Mouse (Mus musculus) midbrain, embryonic 14.5 days (tissue): Measurements from ENCODE around the gene E130308A19Rik. TPM values are rescaled to one million over a fixed set of nuclear protein-coding genes. Genes with fewer than 3 reads are reported as not detected.

Source experiments
- ATAC-seq: fragments of 200-750 bp; cut with Nextera tagmentation; 2 replicates; pipeline ENCODE4 v1.8.0; 2017; ENCODE audit warnings: moderate number of reproducible peaks, moderate library complexity; ENCODE audit not compliant: low FRiP score, low TSS enrichment
- DNase-seq: peaks from one replicate; pipeline ENCODE4 v3.0.0-alpha.2; 2015
- H3K27ac ChIP-seq: fragments of 300-500 bp; sonication (generic); replicated peaks from 2 replicates; pipeline ENCODE4 v1.5.1; 2014; ENCODE audit warnings: mild to moderate bottlenecking, low read depth, low read length, moderate library complexity
- H3K27me3 ChIP-seq: fragments of 300-500 bp; sonication (generic); 2 replicates; pipeline ENCODE4 v1.6.1; 2014; ENCODE audit warnings: low read length, control low read depth, mixed read lengths; ENCODE audit not compliant: control insufficient read depth, insufficient read depth
- H3K36me3 ChIP-seq: fragments of 300-500 bp; sonication (generic); 2 replicates; pipeline ENCODE4 v1.6.1; 2014; ENCODE audit warnings: low read length, control low read depth; ENCODE audit not compliant: control insufficient read depth, insufficient read depth
- H3K4me1 ChIP-seq: fragments of 300-500 bp; sonication (generic); 2 replicates; pipeline ENCODE4 v1.6.1; 2014; ENCODE audit warnings: mild to moderate bottlenecking, antibody characterized with exemption, low read length, control low read depth; ENCODE audit not compliant: control insufficient read depth, insufficient read depth
- H3K4me2 ChIP-seq: fragments of 300-500 bp; sonication (generic); 2 replicates; pipeline ENCODE4 v1.6.1; 2014; ENCODE audit warnings: mild to moderate bottlenecking, low read length, moderate library complexity
- H3K4me3 ChIP-seq: fragments of 300-500 bp; sonication (generic); replicated peaks from 2 replicates; pipeline ENCODE4 v1.5.1; 2014; ENCODE audit warnings: low read depth, low read length
- H3K9ac ChIP-seq: fragments of 300-500 bp; sonication (generic); replicated peaks from 2 replicates; pipeline ENCODE4 v1.6.1; 2014; ENCODE audit warnings: mild to moderate bottlenecking, low read length, moderate library complexity
- H3K9me3 ChIP-seq: fragments of 300-500 bp; sonication (generic); 2 replicates; pipeline ENCODE4 v1.6.1; 2016; ENCODE audit warnings: low read length, control low read depth, mixed read lengths; ENCODE audit not compliant: control insufficient read depth
- WGBS: fragments of 180-500 bp; shearing (Covaris S2); extraction: QIAGEN DNeasy Blood & Tissue Kit; methylation state at CpG from one replicate; pipeline ENCODE4 v1.1.7; 2014; 5-methylcytosine and 5-hydroxymethylcytosine counted together
- polyA plus RNA-seq: library from polyadenylated mRNA; unstranded; fragments of >200 nt; fragmentation: Nextera tagmentation; extraction: Ambion mirVana; gene quantifications from 2 replicates; pipeline ENCODE4 v1.2.1, GENCODE M21; 2014

Gene E130308A19Rik
- polyA plus RNA-seq, 1 experiment from 2014 or later = 62.2 TPM

- Histone ChIP-seq H3K4me3 (no peak overlapping the region), H3K27ac (no peak overlapping the region), H3K9me3 (no peaks in the 10 kb centered on the region), H3K27me3 (no peaks in the 10 kb centered on the region), H3K36me3 (no peaks in the 10 kb centered on the region), H3K4me2 (no peak overlapping the region), H3K4me1 (0 out of 2 replicates have a peak, but pooled peaks cover 6% of the 10 kb centered on the region), H3K9ac (no peak overlapping the region)
- ATAC-seq (no peak), DNase-seq (no peak)
- 78% methylated on average over 6 of the region's 6 CpGs for WGBS
These were observed 176.1 kb downstream of the E130308A19Rik start for GRCm38 (mm10) chr4:59802107-59802506.

- no peaks in the 10 kb centered on the region for H3K36me3 ChIP-seq
- H3K9me3 ChIP-seq = no peaks in the 10 kb centered on the region
- ATAC-seq (no peak), DNase-seq (no peak)
- no peak overlapping the region for H3K4me3 ChIP-seq
- H3K27ac ChIP-seq = no peak overlapping the region
- no peaks in the 10 kb centered on the region for H3K27me3 ChIP-seq
- no peak overlapping the region for H3K4me2 ChIP-seq
- H3K4me1 ChIP-seq = peaks cover 12% of the 10 kb centered on the region; the same call in 1 of the 2 replicates
- WGBS = 80% methylated on average over 4 of the region's 4 CpGs
- H3K9ac ChIP-seq = no peak overlapping the region
These were observed 176.8 kb downstream of the E130308A19Rik start for GRCm38 (mm10) chr4:59802792-59803191.

GRCm38 (mm10) chr4:59803358-59803757 lies 177.3 kb downstream of the E130308A19Rik start:
- 80% methylated on average over 5 of the region's 5 CpGs for WGBS
- ATAC-seq = no peak
- H3K9ac ChIP-seq = no peak overlapping the region
- H3K9me3 ChIP-seq = no peaks in the 10 kb centered on the region
- H3K4me3 ChIP-seq = no peak overlapping the region
- no peaks in the 10 kb centered on the region for H3K36me3 ChIP-seq
- no peak overlapping the region for H3K27ac ChIP-seq
- H3K27me3 ChIP-seq = no peaks in the 10 kb centered on the region
- peaks cover 14% of the 10 kb centered on the region; the same call in 1 of the 2 replicates for H3K4me1 ChIP-seq
- no peak for DNase-seq
- H3K4me2 ChIP-seq = no peak overlapping the region

- Histone ChIP-seq H3K9me3 (no peaks in the 10 kb centered on the region), H3K27ac (no peak overlapping the region), H3K4me3 (peak overlapping the region; percentile 90), H3K36me3 (no peaks in the 10 kb centered on the region), H3K4me2 (peak overlapping the region; percentile 95), H3K9ac (peak overlapping the region; percentile 86; the same call in 1 of the 2 replicates), H3K4me1 (peaks cover 14% of the 10 kb centered on the region; the same call in 1 of the 2 replicates), H3K27me3 (no peaks in the 10 kb centered on the region)
- DNase-seq = no peak
- no peak for ATAC-seq
- WGBS = 76% methylated on average over 1 of the region's 1 CpGs
These were observed 178.7 kb downstream of the E130308A19Rik start for GRCm38 (mm10) chr4:59804754-59805153.

DNA sequence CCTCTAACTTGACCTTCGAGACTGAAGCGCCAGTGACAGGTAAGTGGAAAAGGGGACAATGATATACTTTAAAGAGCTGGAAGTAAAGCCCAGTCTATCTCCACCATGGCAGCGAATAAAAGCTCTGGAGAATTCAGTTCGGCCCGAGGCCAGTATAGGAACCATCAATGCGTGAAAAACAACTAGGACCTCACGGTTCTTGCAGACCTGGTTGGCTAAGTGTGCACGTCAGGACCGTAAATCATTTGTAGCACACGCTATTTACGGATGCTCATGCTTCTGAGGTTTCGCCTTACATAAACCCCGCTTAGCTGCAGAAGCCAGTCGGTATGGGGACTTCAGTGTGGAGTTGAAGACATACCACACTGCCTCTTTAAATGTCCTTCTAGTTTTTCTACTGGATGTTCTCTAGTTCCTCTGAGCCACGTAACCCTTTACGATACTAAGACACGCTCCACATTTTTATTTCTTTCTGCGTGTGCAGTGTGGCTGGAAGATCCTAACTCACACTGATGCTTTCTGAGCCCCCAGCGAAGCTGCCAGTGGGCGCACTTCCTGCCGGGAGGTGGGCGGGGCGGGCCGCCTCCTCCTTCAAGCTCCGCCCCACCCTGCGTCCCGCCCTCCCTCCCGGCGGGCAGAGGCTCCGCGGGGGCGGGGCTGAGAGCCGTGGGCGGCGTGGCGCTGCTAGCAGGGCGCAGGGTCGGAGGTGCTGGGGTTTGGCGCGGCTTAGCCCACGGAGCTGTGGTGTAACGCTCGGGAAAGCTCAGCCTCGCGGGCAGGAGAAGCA lies 179.4 kb downstream of the E130308A19Rik start, which contains the start of gene Snx30:
Gene Snx30, plus strand, starts transcription at position 660 of the 787 bp plus-strand sequence.
- Histone ChIP-seq H3K27me3 (no peaks in the 10 kb centered on the region), H3K27ac (peak within 1 kb of the TSS; percentile 82), H3K4me1 (peaks cover 14% of the 10 kb centered on the region; the same call in 1 of the 2 replicates), H3K4me2 (peak within 1 kb of the TSS; percentile 95), H3K36me3 (no peaks in the 10 kb centered on the region), H3K9me3 (no peaks in the 10 kb centered on the region), H3K4me3 (peak within 1 kb of the TSS; percentile 90), H3K9ac (peak within 1 kb of the TSS; percentile 86)
- DNase-seq (peak; percentile 96), ATAC-seq (peak; percentile 93)
- WGBS = 3% methylated on average over 45 of the region's 45 CpGs

DNA sequence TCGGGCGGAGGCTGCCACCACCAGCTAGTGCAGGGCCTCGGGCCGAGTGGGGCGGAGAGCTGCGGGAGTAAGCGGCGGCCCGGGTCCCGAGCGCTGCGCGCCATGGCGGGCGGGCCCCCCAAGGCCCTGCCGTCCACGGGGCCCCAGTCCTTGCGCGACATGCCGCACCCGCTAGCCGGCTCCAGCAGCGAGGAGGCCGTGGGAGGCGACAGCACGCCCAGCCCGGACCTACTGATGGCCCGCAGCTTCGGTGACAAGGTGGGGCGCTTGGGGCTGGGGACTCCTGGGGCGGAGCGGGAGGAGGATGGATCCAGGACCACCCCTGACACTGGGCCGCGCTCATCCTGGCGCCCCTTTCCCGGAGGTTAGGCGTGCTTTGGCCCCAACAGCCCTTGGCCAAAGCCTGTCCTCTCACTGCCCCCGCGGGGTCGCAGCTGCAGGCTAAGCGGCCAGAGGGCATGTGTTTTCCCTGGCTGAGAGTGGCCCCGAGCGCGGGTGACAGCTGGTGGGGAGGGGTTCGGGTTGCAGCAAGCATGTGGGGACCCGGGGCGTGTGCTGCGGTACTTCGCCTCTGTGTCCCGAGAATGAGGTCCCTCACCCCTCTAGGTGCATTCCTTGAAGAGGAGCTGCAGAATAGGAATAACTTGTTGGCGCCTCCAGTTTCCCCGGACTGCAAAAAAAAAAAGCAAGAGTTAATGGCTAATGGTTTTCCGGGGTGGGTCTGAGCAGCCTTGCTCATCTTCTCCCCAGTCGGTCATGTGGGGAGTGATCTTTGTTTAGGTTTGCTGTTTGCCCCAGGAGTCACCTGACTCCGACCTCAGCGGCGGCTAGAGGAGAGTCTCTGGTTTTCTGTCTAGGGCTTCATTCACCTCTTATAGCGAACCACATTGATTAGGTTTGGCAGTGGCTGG lies 180.2 kb downstream of the E130308A19Rik start:
- Histone ChIP-seq H3K9me3 (no peaks in the 10 kb centered on the region), H3K36me3 (no peaks in the 10 kb centered on the region), H3K4me1 (peaks cover 14% of the 10 kb centered on the region; the same call in 1 of the 2 replicates), H3K9ac (peak overlapping the region; percentile 86), H3K27ac (peak overlapping the region; percentile 82), H3K27me3 (no peaks in the 10 kb centered on the region), H3K4me3 (peak overlapping the region; percentile 90), H3K4me2 (peak overlapping the region; percentile 95)
- under 1% methylated on average over 55 of the region's 58 CpGs for whole genome bisulfite sequencing
- ATAC-seq (peak; percentile 72), DNase-seq (peak; percentile 58)

DNA sequence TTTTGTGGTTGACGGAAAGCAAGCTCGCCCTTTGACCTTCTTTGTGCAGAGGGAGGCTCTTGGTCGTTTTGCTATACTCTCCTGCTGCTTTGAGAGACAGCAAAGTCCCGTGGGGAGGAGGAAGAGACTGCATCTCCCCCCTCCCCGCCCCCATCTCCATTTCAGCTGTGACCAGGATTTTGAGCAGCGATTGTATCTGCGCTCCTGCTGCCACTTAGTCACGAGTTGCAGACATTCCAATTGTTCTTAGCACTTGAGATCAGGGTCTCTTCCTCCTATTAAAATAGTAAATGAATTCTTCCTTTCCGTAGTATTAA lies 180.8 kb downstream of the E130308A19Rik start:
- peak; percentile 49 for DNase-seq
- Histone ChIP-seq H3K4me2 (peak overlapping the region; percentile 95), H3K9me3 (no peaks in the 10 kb centered on the region), H3K27ac (peak overlapping the region; percentile 82; the same call in 1 of the 2 replicates), H3K9ac (peak overlapping the region; percentile 86), H3K27me3 (no peaks in the 10 kb centered on the region), H3K4me1 (peaks cover 14% of the 10 kb centered on the region; the same call in 1 of the 2 replicates), H3K4me3 (peak overlapping the region; percentile 90), H3K36me3 (no peaks in the 10 kb centered on the region)
- 1% methylated on average over 9 of the region's 9 CpGs for whole genome bisulfite sequencing
- ATAC-seq = no peak

DNA sequence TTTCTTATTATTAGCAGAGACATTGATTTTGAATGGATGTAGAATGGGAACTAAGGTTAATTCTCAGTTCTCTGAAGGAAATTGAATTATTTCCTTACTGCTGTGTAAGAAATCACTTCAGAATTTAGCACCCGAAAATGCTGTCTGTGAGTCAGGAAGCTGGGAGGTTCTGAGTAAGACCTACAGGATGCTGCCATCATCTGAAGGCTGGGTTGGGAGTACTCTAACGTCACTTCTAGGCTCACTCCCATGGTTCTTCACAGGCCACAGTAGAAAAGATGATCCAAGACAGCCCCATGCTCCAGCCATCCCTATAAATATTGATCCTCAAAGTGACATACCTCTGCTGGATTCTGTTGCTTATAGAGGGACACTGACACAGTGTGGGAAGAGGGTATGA lies 181.5 kb downstream of the E130308A19Rik start:
- Histone ChIP-seq H3K4me3 (peak overlapping the region; percentile 90), H3K9me3 (no peaks in the 10 kb centered on the region), H3K36me3 (no peaks in the 10 kb centered on the region), H3K27me3 (no peaks in the 10 kb centered on the region), H3K4me2 (peak overlapping the region; percentile 95), H3K27ac (no peak overlapping the region), H3K9ac (no peak overlapping the region), H3K4me1 (peaks cover 14% of the 10 kb centered on the region; the same call in 1 of the 2 replicates)
- ATAC-seq (no peak), DNase-seq (no peak)
- WGBS = 64% methylated on average over 2 of the region's 2 CpGs
